Comparison of ENCODE assay signal across 21 mouse cellular contexts in the genomic region with DNA sequence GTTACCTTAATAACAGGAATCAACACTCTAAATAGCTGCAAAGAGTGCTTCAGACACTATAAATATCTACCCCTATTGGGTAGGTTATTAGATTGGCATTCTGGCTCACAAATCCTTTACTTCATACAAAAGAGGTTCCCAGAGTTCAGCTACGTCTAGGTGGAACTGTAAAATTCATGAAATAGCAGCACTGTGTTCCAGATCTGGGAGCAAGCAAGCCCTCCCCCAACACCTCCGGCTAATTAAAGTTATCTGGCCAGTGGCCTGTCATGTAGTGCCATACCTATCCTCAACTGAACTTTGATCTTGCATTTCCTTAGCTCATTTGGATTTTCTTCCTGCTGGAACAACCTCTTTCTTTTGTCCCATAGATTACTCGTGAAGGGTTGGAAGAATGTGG.
DNase-seq lines count a peak whose midpoint lies in the region; ATAC-seq and TF ChIP-seq lines count a peak whose summit lies in the region.
"Had no signal": no experiment of that assay in that cellular context is flagged by ENCODE, and none has a peak within 500 bp of the region (broad histone marks: within the 10 kb centered on the region; RNA-seq: fewer than 3 reads in every experiment).

No protein-coding gene starts in this region.

- no peak overlapping the region for H3K4me3 ChIP-seq in heart, embryonic 10.5 days
- H3K4me3 ChIP-seq in heart, embryonic 11.5 days (ENCODE audit: low read depth, low read length): no peak overlapping the region
- no peak overlapping the region for H3K4me3 ChIP-seq in heart, embryonic 14.5 days (ENCODE audit: control insufficient read depth in 1 of 2, insufficient read depth in 1 of 2, low read depth in 1 of 2, low read length in 2 of 2)
- H3K4me3 ChIP-seq in intestine, postnatal 0 days (ENCODE audit: low read depth, low read length): no peak overlapping the region
- H3K4me3 ChIP-seq: forebrain, embryonic 15.5 days; hindbrain, embryonic 10.5 days had no signal

- no peak for ATAC-seq in heart, embryonic 11.5 days (replicated peaks; ENCODE audit: insufficient number of reproducible peaks, low FRiP score, low TSS enrichment)
- no peak for ATAC-seq in heart, embryonic 14.5 days (ENCODE audit: insufficient number of reproducible peaks, insufficient read depth, low FRiP score, low read depth)
- no peak for ATAC-seq in intestine, postnatal 0 days
- ATAC-seq: forebrain, embryonic 15.5 days; intestine, embryonic 16.5 days; Patski had no signal

- peak; percentile 92 for DNase-seq in heart, adult 11 months
- no peak for DNase-seq in heart, embryonic 10.5 days (ENCODE audit: low spot score)
- peak; percentile 39 to 71 for DNase-seq in heart, adult 9 months (ENCODE audit: low spot score in 2 of 2)
- DNase-seq in heart, postnatal 10 days: peak; percentile 55 to 57
- DNase-seq in adipocyte (ENCODE audit: low spot score): no peak
- DNase-seq: adrenal gland, adult 8-10 months; adrenal gland, postnatal 36 days; cerebellum, adult 2 months; cerebellum, postnatal 14 days; gastrocnemius, postnatal 10 days; kidney, adult 9 months; kidney, postnatal 36 days had no signal

- H3K27ac ChIP-seq in heart, embryonic 10.5 days: no peak overlapping the region
- H3K27ac ChIP-seq in heart, embryonic 11.5 days (ENCODE audit: low read depth, low read length): no peak overlapping the region
- H3K27ac ChIP-seq in heart, embryonic 14.5 days (replicated peaks in 1 of 2; ENCODE audit: control insufficient read depth in 1 of 2, insufficient read depth in 1 of 2, low read depth in 2 of 2, low read length in 2 of 2): peak overlapping the region; percentile 4 to 62
- H3K27ac ChIP-seq in intestine, postnatal 0 days (ENCODE audit: low read depth, low read length): no peak overlapping the region
- H3K27ac ChIP-seq: forebrain, embryonic 15.5 days; hindbrain, embryonic 10.5 days; hindbrain, embryonic 14.5 days; kidney, postnatal 0 days had no signal

- 46% methylated on average over 3 of the region's 3 CpGs for WGBS in heart, embryonic 10.5 days
- WGBS in heart, embryonic 11.5 days (ENCODE audit: insufficient replicate concordance): 51% methylated on average over 3 of the region's 3 CpGs
- 22% methylated on average over 3 of the region's 3 CpGs for WGBS in heart, embryonic 14.5 days
- 31% methylated on average over 3 of the region's 3 CpGs for WGBS in intestine, postnatal 0 days

- H3K27me3 ChIP-seq in heart, embryonic 10.5 days (ENCODE audit: insufficient read depth, poor library complexity, severe bottlenecking): no peaks in the 10 kb centered on the region
- no peaks in the 10 kb centered on the region for H3K27me3 ChIP-seq in heart, embryonic 11.5 days (ENCODE audit: control insufficient read depth, insufficient read depth, low read length)
- no peaks in the 10 kb centered on the region for H3K27me3 ChIP-seq in heart, embryonic 14.5 days (ENCODE audit: control insufficient read depth, insufficient read depth, low read length)
- H3K27me3 ChIP-seq in intestine, postnatal 0 days (replicated peaks; ENCODE audit: control insufficient read depth, insufficient read depth, low read length): no peaks in the 10 kb centered on the region
- H3K27me3 ChIP-seq: forebrain, embryonic 15.5 days had no signal

- no peak overlapping the region for H3K4me2 ChIP-seq in heart, embryonic 11.5 days
- H3K4me2 ChIP-seq in heart, embryonic 14.5 days (ENCODE audit: low read length): no peak overlapping the region
- H3K4me2 ChIP-seq in intestine, postnatal 0 days (replicated peaks; ENCODE audit: low read depth): no peak overlapping the region
- H3K4me2 ChIP-seq: forebrain, embryonic 15.5 days; hindbrain, embryonic 14.5 days had no signal

- no peaks in the 10 kb centered on the region for H3K9me3 ChIP-seq in heart, embryonic 10.5 days
- H3K9me3 ChIP-seq in heart, embryonic 11.5 days (replicated peaks; ENCODE audit: control insufficient read depth, low read length): no peaks in the 10 kb centered on the region
- no peaks in the 10 kb centered on the region for H3K9me3 ChIP-seq in heart, embryonic 14.5 days (ENCODE audit: control insufficient read depth, low read length)
- no peaks in the 10 kb centered on the region for H3K9me3 ChIP-seq in intestine, postnatal 0 days (ENCODE audit: control insufficient read depth)
- H3K9me3 ChIP-seq: forebrain, embryonic 15.5 days; hindbrain, embryonic 10.5 days had no signal

- intact Hi-C loops in heart, postnatal 10 days (cut with DNase I): no loop called here

- H3K4me1 ChIP-seq in heart, embryonic 10.5 days: no peaks in the 10 kb centered on the region
- H3K4me1 ChIP-seq in heart, embryonic 11.5 days (ENCODE audit: control insufficient read depth, insufficient read depth, low read length): peaks cover 3% of the 10 kb centered on the region; the same call in 1 of the 2 replicates
- H3K4me1 ChIP-seq in heart, embryonic 14.5 days (ENCODE audit: control insufficient read depth in 2 of 2, insufficient read depth in 2 of 2, low read length in 2 of 2): peaks cover 4 to 6% of the 10 kb centered on the region in 2 experiments
- no peaks in the 10 kb centered on the region for H3K4me1 ChIP-seq in intestine, postnatal 0 days (replicated peaks; ENCODE audit: control insufficient read depth, insufficient read depth, low read length)
- H3K4me1 ChIP-seq: forebrain, embryonic 15.5 days; hindbrain, embryonic 10.5 days had no signal

- no peak for TF ChIP-seq CTCF in intestine, postnatal 0 days (IDR thresholded peaks at IDR 0.05; ENCODE audit: low read depth)

- no peak overlapping the region for H3K9ac ChIP-seq in heart, embryonic 11.5 days (ENCODE audit: low read depth, low read length)
- no peak overlapping the region for H3K9ac ChIP-seq in heart, embryonic 14.5 days (ENCODE audit: low read length)
- no peak overlapping the region for H3K9ac ChIP-seq in intestine, postnatal 0 days (ENCODE audit: low read depth, low read length)
- H3K9ac ChIP-seq: forebrain, embryonic 15.5 days; hindbrain, embryonic 14.5 days had no signal

- no peaks in the 10 kb centered on the region for H3K36me3 ChIP-seq in heart, embryonic 10.5 days
- no peaks in the 10 kb centered on the region for H3K36me3 ChIP-seq in heart, embryonic 11.5 days (ENCODE audit: control insufficient read depth, insufficient read depth, low read length)
- H3K36me3 ChIP-seq in heart, embryonic 14.5 days (ENCODE audit: control insufficient read depth, insufficient read depth, low read length): no peaks in the 10 kb centered on the region
- no peaks in the 10 kb centered on the region for H3K36me3 ChIP-seq in intestine, postnatal 0 days (ENCODE audit: control insufficient read depth, insufficient read depth)
- H3K36me3 ChIP-seq: forebrain, embryonic 15.5 days; hindbrain, embryonic 10.5 days had no signal

Comparison
In these comparisons a context has a peak if more than half of its experiments do, and no peak if none do; other contexts are left out.
1. DNase-seq: peak in heart, adult 11 months (single experiment), heart, adult 9 months (2 of 2) and heart, postnatal 10 days (2 of 2); none in heart, embryonic 10.5 days (single experiment) and adipocyte (single experiment).
2. H3K27ac ChIP-seq: peak in heart, embryonic 14.5 days (2 of 2); none in heart, embryonic 10.5 days (single experiment), heart, embryonic 11.5 days (single experiment) and intestine, postnatal 0 days (single experiment).